Mouse (Mus musculus): Measurements from ENCODE around the gene Ndufaf2.

DNA sequence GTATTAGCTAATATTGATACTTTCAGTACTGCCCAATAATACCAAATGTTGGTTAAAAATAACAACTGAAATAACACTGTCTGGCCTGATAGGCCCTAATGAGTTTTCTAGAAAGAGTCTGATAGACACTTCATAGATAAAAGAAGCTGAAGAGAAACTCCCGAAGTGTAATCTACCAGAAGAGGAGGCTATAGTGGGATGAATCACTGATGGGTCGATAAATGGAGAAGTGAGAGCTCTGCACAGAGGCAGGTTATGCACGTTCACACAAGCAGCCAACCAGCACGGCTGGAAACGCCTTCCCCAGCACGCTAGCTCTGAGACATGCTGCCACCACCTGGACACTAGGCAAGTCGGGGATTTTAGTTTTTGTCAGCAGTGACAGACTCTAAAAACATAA, 117.1 kb downstream of the Ndufaf2 start:
- TF ChIP-seq CTCF (IDR thresholded peaks at IDR 0.05; ENCODE audit: extremely low read depth, insufficient read length, insufficient replicate concordance, low read depth, low read length), result peak; percentile 64; the same call in 1 of the 2 replicates
- no peak for TF ChIP-seq POLR2A (IDR thresholded peaks at IDR 0.05; ENCODE audit: low read depth, low read length)

Data from small intestine, adult 2 months (tissue).